Mouse (Mus musculus): ENCODE measurements around the gene Tgfb2.

The Tgfb2 gene

GRCm38 (mm10) chr1:186655096-186655495 is 50.7 kb downstream of the Tgfb2 start:
- no peak for DNase-seq

DNA sequence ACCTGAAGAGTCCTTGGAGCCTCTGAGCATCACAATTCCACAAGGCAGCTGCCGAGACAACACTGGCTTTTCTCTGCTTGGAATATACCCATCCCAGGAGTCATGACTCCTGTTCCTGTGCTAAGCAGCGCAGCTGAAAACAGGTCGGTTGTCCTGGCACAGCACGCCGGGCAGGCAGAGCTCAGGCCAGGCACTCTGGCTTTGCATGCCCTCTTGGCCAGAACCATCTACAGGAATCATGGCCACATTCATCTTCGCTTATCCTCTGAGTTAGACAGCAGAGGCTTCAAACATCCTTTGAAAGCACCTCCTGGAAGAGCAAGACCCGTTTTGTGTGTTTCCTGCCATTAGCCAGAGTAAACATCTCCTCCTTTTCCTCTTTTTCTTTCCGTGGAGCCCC is 53.6 kb downstream of the Tgfb2 start:
- DNase-seq: no peak

- DNase-seq: no peak
These were observed 55.8 kb downstream of the Tgfb2 start for GRCm38 (mm10) chr1:186650011-186650410.

DNA sequence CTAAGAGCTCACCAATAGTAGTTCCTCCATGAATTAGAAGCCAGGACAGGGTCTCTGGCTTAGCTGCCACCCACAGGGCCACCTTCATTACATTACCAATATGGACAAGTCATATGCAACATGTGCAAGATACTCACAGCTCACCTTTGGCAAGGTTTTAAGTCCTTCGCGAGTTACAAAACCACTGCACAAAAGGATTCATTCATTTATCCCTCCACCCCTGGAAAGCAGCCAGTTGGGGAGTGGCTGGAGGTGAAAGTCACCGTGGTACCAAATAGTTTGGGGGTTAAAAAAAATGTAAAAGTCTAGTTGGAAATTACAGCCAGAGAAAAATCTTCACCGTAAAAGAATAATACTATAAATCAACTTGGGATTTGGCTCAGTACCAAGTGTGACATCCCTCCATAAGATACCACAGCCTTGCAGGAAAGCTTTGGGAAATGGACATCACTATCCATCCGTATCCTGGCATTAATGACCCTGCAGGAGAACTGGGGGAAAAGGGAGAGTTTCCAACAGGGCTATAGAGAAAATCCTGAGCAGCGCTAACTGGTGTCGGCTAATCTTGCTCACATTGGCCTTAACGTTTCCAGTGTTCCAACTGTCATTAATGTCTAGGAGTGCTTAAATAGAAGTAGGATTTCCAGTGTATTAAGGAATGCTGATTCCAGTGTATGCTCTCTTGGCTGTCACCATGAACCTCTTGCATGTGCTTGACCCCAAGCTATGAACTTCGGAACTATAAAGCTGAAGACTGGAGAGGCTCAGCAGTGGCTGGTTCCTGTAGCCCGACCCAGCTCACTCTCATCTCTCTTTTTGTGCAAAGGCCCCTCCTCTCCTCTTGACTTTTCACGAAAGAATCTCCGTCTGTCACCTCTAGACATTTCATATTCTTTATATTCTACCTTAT is 68.2 kb downstream of the Tgfb2 start:
- no peak for DNase-seq

- DNase-seq: no peak
These were observed 70.7 kb downstream of the Tgfb2 start for GRCm38 (mm10) chr1:186635045-186635444.

DNA sequence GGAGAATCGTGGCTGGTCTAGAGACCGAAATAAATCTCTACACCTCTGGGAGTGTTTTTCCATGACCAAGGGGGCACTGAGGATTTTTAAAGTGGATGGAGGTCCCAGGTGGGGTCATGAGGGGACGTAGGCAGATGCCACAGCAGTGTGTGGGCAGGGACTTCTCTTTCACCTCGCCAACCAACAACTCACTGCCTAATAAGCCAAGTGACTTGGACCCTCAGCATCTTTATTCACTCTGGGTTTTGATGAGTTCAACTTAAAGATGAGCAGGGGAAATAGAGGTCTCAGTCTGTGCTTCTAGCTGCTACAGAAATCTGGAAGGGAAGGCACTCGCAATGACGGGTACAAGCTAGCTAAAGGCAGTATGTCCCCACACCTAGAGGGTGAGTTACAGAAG is 74.3 kb downstream of the Tgfb2 start:
- no peak for DNase-seq

DNA sequence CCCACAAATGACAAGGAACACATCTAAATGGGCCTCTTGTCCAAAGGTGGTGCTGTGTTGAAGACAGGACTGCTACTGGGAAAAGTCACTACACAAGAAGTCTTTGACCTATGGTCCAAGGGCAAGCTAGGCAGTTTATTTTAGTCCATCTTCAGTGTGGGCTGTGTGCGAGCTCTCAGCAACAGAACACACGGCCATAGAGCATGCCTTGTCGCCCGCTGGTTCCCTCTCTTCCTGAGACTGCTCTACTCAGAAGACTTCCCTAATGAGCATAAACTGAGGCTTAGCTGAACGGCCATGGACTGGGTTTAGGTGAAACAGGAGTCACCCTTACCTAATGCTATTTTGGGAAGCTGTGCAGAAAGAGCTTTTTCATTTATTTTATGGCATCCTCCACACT is 74.8 kb downstream of the Tgfb2 start:
- DNase-seq: no peak

- DNase-seq: no peak
These were observed 78.3 kb downstream of the Tgfb2 start for GRCm38 (mm10) chr1:186627451-186627995.

- DNase-seq: no peak
These were observed 81.3 kb downstream of the Tgfb2 start for GRCm38 (mm10) chr1:186624474-186624873.

- DNase-seq: no peak
These were observed 84.0 kb downstream of the Tgfb2 start for GRCm38 (mm10) chr1:186621812-186622211.

DNA sequence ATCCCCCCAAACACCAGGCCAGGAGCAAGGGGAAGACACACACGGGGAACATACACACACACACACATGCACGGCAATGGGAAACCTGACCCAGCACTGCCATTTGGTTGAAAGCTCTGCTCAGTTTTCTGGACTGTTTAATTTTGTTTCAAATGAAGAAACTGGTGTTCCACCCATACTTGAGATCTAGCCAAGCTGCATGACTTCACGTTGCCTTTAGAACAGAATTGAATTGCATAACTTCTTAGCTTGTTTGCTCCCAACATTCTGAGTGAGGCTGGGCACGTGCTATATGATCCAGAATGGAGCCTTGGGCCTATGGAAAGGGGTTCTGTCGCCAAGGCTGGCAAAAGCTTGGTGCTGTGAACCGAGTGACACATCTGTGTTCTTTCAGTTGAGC is 87.5 kb downstream of the Tgfb2 start:
- DNase-seq: no peak

DNA sequence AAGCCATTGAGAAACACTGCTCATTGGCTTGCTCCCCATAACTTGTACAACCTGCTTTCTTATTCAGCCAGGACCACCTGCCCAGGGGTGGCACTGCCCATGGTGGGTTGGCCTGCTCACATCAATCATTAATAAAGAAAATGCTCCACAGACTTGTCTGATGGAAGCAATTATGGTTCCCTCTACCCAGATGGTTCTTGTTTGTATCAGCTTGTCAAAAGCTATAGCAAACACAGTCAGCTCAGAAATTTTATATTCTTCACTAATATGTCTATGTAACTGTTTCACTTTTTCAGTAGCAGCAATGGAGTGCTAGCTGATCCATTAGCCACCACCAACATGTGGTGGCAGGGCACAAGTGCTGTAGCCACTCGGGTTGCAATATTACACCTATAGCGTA is 94.4 kb downstream of the Tgfb2 start:
- no peak for DNase-seq

DNA sequence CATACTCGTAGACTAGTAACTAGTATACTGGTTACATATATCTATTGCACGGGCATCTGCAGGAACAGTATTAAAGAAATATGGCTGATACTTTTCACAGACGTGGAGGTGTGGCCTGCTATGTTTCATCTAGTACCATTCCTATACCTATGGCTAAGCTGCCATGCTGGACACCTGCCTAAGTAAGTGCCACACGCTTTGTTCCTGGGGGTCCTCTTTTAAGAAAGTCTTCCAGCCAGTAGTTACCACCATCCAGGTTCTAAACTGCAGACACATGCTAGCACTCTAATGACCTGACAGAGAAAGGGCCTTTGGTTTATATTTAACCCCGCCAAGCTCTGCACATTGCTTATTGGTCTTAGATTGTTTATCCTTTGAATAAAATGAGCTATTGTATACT is 95.3 kb downstream of the Tgfb2 start:
- DNase-seq: no peak

DNA sequence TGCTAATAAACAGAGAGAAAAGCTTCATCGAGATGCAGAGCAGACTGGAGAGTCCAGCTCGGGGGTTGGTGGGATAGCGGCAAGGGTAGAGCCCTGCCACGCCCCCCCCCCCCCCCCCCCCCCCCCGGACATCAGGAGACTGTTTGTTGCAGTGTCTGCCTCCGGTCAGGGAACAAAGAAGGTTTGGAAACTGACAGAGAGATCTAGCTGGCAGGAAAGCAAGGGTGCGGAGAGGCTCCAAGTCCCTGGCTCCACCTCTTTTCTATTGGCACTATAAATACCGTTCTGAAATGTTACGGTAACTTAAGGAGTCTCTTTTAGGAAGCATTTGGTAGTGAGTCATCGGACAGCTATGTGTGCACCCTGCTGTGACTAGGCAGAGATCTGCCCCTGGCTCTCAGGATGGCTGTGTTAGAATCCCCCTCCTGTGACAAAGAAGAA is 96.0 kb downstream of the Tgfb2 start:
- no peak for DNase-seq

DNA sequence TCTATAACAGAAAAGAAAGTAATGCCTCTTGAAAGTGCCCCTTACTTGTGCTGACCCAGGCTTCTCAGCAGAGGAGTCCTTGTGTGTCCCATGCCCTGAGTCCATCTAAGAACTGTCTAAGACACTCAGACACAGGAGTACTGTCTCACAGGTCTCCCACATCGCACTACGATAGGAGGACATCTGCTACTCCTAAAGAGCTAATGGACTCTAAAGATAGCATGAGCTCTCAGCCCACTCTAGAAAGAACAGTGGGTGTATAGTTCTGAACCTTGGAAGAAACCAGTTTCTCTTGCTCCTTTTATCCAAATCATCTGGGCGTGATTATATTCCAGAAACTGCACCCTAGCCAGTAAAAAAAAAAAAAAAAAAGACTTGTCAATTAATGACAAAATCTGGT is 97.7 kb downstream of the Tgfb2 start:
- no peak for DNase-seq

GRCm38 (mm10) chr1:186605635-186606034 is 100.2 kb downstream of the Tgfb2 start:
- DNase-seq: no peak

DNA sequence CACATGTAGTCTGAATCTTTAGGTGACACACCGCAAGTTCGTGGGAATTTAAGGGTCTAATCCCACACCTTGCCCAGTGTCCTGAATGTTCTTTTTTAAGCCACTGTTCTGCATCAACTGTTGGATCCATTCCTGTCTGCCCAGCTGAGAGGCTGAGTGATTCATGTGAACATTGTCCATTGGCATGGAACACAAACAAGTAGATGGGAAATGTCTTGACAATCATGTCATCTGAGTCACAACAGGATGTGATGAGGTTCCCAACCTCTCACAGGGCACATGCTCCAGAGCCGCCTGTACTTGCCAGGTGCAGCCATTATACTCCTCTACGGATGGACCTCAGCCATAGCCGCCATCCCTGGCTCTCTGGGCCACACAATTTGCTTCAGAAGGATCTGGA is 101.7 kb downstream of the Tgfb2 start:
- no peak for DNase-seq

DNA sequence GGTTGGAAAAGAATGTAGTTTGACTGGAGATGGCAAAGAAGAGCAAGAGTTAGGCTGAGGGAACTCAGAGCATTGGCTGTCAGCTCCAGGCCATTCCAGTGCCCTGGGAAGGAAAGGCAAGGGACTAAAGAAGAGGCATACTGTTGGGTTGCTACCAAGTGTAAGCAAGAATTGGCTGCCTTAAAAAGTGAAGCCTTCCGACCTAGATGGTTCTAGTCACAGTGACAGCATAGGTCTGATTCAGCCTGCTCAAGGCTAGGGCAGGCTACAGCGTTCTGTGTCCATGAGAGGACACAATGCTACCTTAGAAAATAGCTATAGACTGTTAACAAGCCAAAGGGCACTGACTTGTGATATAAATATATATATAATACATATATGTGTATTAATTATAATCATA is 117.6 kb downstream of the Tgfb2 start:
- no peak for DNase-seq

- DNase-seq: no peak
These were observed 118.6 kb downstream of the Tgfb2 start for GRCm38 (mm10) chr1:186587065-186587804.

- no peak for DNase-seq
These were observed 120.1 kb downstream of the Tgfb2 start for GRCm38 (mm10) chr1:186585571-186586164.

DNA sequence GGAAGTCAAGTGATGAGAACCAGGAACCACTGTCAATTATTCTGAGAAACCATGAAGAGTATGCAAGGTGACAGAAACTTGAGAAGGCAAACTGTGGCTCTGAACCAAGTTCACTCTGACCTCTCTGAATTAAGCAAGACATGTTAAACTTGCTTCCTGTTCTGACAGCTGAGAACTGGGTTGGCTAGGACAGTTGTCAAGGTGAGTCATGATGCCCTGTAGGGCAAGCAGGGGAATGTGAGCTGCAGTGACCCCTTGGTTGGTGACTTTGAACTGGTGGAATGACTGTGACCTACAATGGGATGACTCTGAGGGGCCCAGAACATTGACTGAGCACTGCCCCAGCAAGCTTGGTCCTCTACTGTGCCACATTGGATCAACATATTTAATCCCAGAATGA is 121.9 kb downstream of the Tgfb2 start:
- DNase-seq: no peak

DNA sequence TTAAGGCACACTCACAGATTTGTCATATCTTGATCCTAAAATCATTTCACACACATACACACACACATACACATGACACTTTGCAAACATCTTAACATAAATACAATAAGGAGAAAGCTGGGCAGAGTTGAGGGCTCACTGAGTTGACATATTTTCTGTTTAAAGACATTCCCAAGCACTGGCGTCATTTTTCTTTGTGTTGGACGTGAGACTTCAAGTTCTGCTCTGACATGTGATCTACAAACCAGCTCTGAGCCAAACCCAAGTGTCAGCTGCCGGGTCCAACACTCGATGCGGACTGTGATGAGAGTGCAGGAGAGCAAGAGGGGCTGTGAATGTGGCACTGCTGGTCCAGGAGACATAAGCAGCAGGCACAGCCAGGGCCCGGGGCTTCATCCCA is 123.7 kb downstream of the Tgfb2 start:
- DNase-seq: no peak

GRCm38 (mm10) chr1:186581666-186582065 is 124.1 kb downstream of the Tgfb2 start:
- no peak for DNase-seq

DNA sequence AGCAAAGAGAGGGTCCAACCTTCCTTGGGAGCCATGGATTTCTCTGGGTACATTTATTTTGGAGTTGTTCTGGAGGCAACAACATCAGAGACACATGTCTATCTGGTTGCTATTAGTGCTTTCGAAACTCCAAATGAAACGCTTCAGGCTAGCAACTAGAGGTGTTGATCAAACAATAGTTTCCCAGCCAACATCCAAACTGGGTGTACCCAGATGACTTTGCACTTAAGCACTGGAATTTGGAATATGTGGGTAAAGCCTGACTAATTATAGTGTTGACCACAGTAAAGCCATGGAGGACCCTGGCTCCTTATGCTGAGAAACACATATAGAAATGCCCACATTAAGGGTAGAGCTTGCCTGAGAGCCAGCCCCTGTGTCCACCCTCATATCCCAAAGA is 124.7 kb downstream of the Tgfb2 start:
- no peak for DNase-seq

Measured in thymus, postnatal 14 days (tissue).